Mouse (Mus musculus) liver, embryonic 16.5 days (tissue): ENCODE measurements around the gene Babam1. TPM values are rescaled to one million over a fixed set of nuclear protein-coding genes. Genes with fewer than 3 reads are reported as not detected.

Experiments
- ATAC-seq: fragments of 200-750 bp; cut with Nextera tagmentation; 2 replicates; pipeline ENCODE4 v1.8.0; 2017; ENCODE audit warnings: low read depth, mild to moderate bottlenecking, moderate number of reproducible peaks, moderate library complexity
- H3K27ac ChIP-seq: fragments of 300-500 bp; sonication (generic); 2 replicates; pipeline ENCODE4 v1.5.1; 2014; ENCODE audit warnings: mild to moderate bottlenecking, low read length
- H3K27me3 ChIP-seq: fragments of 300-500 bp; sonication (generic); 2 replicates; pipeline ENCODE4 v1.6.1; 2014; ENCODE audit warnings: low read depth, low read length, mixed read lengths; ENCODE audit not compliant: control insufficient read depth, insufficient read depth
- H3K36me3 ChIP-seq: fragments of 300-500 bp; sonication (generic); 2 replicates; pipeline ENCODE4 v1.6.1; 2014; ENCODE audit warnings: mild to moderate bottlenecking; ENCODE audit not compliant: control insufficient read depth, insufficient read depth
- H3K4me1 ChIP-seq: fragments of 300-500 bp; sonication (generic); 2 replicates; pipeline ENCODE4 v1.6.1; 2014; ENCODE audit warnings: low read depth, low read length, mixed read lengths; ENCODE audit not compliant: control insufficient read depth
- H3K4me2 ChIP-seq: fragments of 300-500 bp; sonication (generic); 2 replicates; pipeline ENCODE4 v1.6.1; 2014; ENCODE audit warnings: low read depth, low read length, mixed read lengths
- H3K4me3 ChIP-seq: fragments of 300-500 bp; sonication (generic); 2 replicates; pipeline ENCODE4 v1.5.1; 2014; ENCODE audit warnings: low read depth, mild to moderate bottlenecking, low read length
- H3K9ac ChIP-seq: fragments of 300-500 bp; sonication (generic); 2 replicates; pipeline ENCODE4 v1.6.1; 2014; ENCODE audit warnings: low read depth, low read length
- H3K9me3 ChIP-seq: fragments of 300-500 bp; sonication (generic); replicated peaks from 2 replicates; pipeline ENCODE4 v1.6.1; 2016; ENCODE audit warnings: low read length; ENCODE audit not compliant: control insufficient read depth
- WGBS: fragments of 180-500 bp; shearing (Covaris S2); extraction: QIAGEN DNeasy Blood & Tissue Kit; methylation state at CpG from one replicate; pipeline ENCODE4 v1.1.7; 2014; ENCODE audit not compliant: insufficient replicate concordance; 5-methylcytosine and 5-hydroxymethylcytosine counted together
- polyA plus RNA-seq: library from polyadenylated mRNA; unstranded; fragments of >200 nt; fragmentation: Nextera tagmentation; extraction: Ambion mirVana; gene quantifications from 2 replicates; pipeline ENCODE4 v1.2.1, GENCODE M21; 2015

Babam1 gene
- 46.6 and 48.2 TPM in 2 replicates for polyA plus RNA-seq

- H3K36me3 ChIP-seq = peaks cover 8% of the 10 kb centered on the region; the same call in 1 of the 2 replicates
- peak; percentile 97 for ATAC-seq
- under 1% methylated on average over 34 of the region's 34 CpGs for WGBS
- H3K4me1 ChIP-seq = peaks cover 14% of the 10 kb centered on the region
- H3K27ac ChIP-seq = peak within 1 kb of the TSS; percentile 42
- H3K27me3 ChIP-seq = no peaks in the 10 kb centered on the region
- no peaks in the 10 kb centered on the region for H3K9me3 ChIP-seq
- H3K9ac ChIP-seq = peak within 1 kb of the TSS; percentile 81
- peak within 1 kb of the TSS; percentile 85 for H3K4me2 ChIP-seq
- H3K4me3 ChIP-seq = peak within 1 kb of the TSS; percentile 85
Measured at GRCm38 (mm10) chr8:71396639-71397305, at the start of gene Babam1. TSS of gene Babam1 (plus strand) at chr8:71396861.

- Histone ChIP-seq H3K4me1 (no peaks in the 10 kb centered on the region), H3K4me3 (no peak overlapping the region), H3K36me3 (peaks cover 32% of the 10 kb centered on the region), H3K9me3 (no peaks in the 10 kb centered on the region), H3K4me2 (no peak overlapping the region), H3K27ac (no peak overlapping the region), H3K9ac (no peak overlapping the region), H3K27me3 (no peaks in the 10 kb centered on the region)
- 59% methylated on average over 3 of the region's 3 CpGs for WGBS
- ATAC-seq = no peak
Measured at GRCm38 (mm10) chr8:71351117-71351516, 45.5 kb upstream of the Babam1 start.

- ATAC-seq = no peak
- Histone ChIP-seq H3K27me3 (no peaks in the 10 kb centered on the region), H3K27ac (no peak overlapping the region), H3K4me3 (no peak overlapping the region), H3K9ac (no peak overlapping the region), H3K4me1 (no peaks in the 10 kb centered on the region), H3K4me2 (no peak overlapping the region), H3K36me3 (peaks cover 28% of the 10 kb centered on the region), H3K9me3 (no peaks in the 10 kb centered on the region)
- WGBS = 84% methylated on average over 1 of the region's 1 CpGs
Measured at GRCm38 (mm10) chr8:71351520-71351919, 45.1 kb upstream of the Babam1 start.

GRCm38 (mm10) chr8:71358026-71358425 lies 38.6 kb upstream of the Babam1 start:
- Histone ChIP-seq H3K4me1 (no peaks in the 10 kb centered on the region), H3K27ac (no peak overlapping the region), H3K4me2 (no peak overlapping the region), H3K36me3 (peaks cover 11% of the 10 kb centered on the region), H3K9me3 (no peaks in the 10 kb centered on the region), H3K27me3 (no peaks in the 10 kb centered on the region), H3K9ac (no peak overlapping the region), H3K4me3 (no peak overlapping the region)
- ATAC-seq = no peak
- WGBS = 72% methylated on average over 3 of the region's 3 CpGs

- Histone ChIP-seq H3K27me3 (no peaks in the 10 kb centered on the region), H3K9ac (peak within 1 kb of the TSS; percentile 57), H3K27ac (peak within 1 kb of the TSS; percentile 83), H3K36me3 (no peaks in the 10 kb centered on the region; the same call in 1 of the 2 replicates), H3K4me1 (peaks cover 30% of the 10 kb centered on the region), H3K9me3 (no peaks in the 10 kb centered on the region), H3K4me2 (peak within 1 kb of the TSS; percentile 83), H3K4me3 (peak within 1 kb of the TSS; percentile 66)
- ATAC-seq = peak; percentile 66
- WGBS = under 1% methylated on average over 56 of the region's 56 CpGs
Measured at GRCm38 (mm10) chr8:71366771-71367528, 29.7 kb upstream of the Babam1 start, which contains the start of gene Use1. TSS of gene Use1 (plus strand) at chr8:71366848.

GRCm38 (mm10) chr8:71367529-71368176 lies 29.0 kb upstream of the Babam1 start:
- WGBS = 34% methylated on average over 17 of the region's 17 CpGs
- Histone ChIP-seq H3K4me2 (peak overlapping the region; percentile 78), H3K4me1 (peaks cover 30% of the 10 kb centered on the region), H3K27me3 (no peaks in the 10 kb centered on the region), H3K36me3 (no peaks in the 10 kb centered on the region; the same call in 1 of the 2 replicates), H3K9ac (peak overlapping the region; percentile 57), H3K27ac (peak overlapping the region; percentile 83), H3K4me3 (peak overlapping the region; percentile 66), H3K9me3 (no peaks in the 10 kb centered on the region)
- no peak for ATAC-seq

- H3K27me3 ChIP-seq = no peaks in the 10 kb centered on the region
- H3K9ac ChIP-seq = no peak overlapping the region; the same call in 1 of the 2 replicates
- peak overlapping the region; percentile 78; the same call in 1 of the 2 replicates for H3K4me2 ChIP-seq
- H3K4me1 ChIP-seq = peaks cover 30% of the 10 kb centered on the region
- no peaks in the 10 kb centered on the region; the same call in 1 of the 2 replicates for H3K36me3 ChIP-seq
- peak overlapping the region; percentile 66; the same call in 1 of the 2 replicates for H3K4me3 ChIP-seq
- H3K9me3 ChIP-seq = no peaks in the 10 kb centered on the region
- no peak overlapping the region for H3K27ac ChIP-seq
- ATAC-seq = no peak
Measured at GRCm38 (mm10) chr8:71368366-71368765, 28.3 kb upstream of the Babam1 start.

- no peaks in the 10 kb centered on the region; the same call in 1 of the 2 replicates for H3K36me3 ChIP-seq
- H3K4me3 ChIP-seq = no peak overlapping the region
- H3K9me3 ChIP-seq = no peaks in the 10 kb centered on the region
- no peaks in the 10 kb centered on the region for H3K27me3 ChIP-seq
- ATAC-seq = no peak
- H3K27ac ChIP-seq = no peak overlapping the region
- H3K4me1 ChIP-seq = peaks cover 30% of the 10 kb centered on the region
- H3K4me2 ChIP-seq = no peak overlapping the region
- 79% methylated on average over 10 of the region's 10 CpGs for WGBS
- H3K9ac ChIP-seq = no peak overlapping the region
Measured at GRCm38 (mm10) chr8:71369040-71369718, 27.5 kb upstream of the Babam1 start.
